Mouse (Mus musculus): ENCODE data around the gene Epb41l5.
A peak's percentile ranks its signal among the peaks of the same experiment; 100 is the strongest.

Epb41l5 gene

GRCm38 (mm10) chr1:119596954-119597480 is 51.8 kb downstream of the Epb41l5 start:
- no peak for DNase-seq (ENCODE audit: low read depth, low spot score)

DNA sequence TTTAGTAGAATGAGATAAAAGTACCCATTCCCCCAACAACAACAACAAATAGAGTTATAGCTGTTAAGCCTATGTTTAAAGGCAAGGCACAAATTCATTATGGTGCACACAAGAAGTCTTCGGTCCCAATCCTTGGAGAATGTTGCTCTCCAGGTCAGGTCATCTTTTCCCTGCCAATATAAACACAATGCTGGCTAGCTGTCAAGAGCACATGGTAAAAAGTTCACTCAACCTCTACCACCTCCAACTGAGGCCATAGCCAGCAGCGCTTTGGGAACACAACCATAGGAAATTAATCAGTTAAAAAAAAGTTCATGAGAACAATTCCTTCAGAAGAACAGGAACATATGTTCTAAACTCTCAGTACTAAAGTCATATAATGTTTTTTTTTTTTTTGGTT is 58.8 kb downstream of the Epb41l5 start:
- DNase-seq (ENCODE audit: low read depth, low spot score), result peak; percentile 3

DNA sequence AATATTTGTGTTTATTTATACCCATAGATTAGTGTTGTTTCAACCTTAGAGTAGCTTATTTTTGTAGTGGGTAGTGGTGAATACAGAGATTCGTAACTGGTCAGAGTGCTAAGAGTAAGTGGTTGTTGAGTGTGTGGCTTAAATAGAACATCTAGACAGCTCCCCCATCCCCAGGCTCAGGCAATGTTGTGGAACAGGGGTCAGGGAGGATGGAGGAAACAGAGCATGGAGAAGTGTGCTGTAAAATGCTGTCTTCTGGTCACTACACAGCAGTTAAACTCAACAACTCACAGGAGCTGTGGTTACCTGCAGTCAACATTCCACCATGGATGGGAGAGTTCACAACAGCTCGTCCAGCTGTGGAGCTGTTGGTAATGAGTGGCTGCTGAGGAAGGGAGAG is 63.8 kb downstream of the Epb41l5 start:
- no peak for DNase-seq (ENCODE audit: low read depth, low spot score)

DNA sequence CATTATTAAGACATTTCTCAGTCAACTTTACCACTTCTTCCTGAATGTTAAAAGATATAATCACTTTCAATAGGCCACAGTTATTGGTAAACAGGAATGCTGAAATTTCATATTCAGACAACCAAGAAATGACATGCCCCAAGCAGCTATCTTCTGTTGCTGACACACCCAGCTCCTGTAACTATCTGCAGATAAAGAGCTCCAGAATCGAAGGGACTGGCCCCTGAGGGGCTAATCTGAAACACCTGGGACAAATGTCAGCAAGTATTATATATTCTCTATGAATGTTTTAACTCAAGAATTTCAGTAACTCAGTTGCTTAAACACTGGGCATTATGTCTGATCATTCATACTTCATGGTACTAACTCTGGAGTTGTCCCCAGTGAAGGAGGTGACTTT is 78.7 kb downstream of the Epb41l5 start:
- no peak for DNase-seq (ENCODE audit: low read depth, low spot score)

DNA sequence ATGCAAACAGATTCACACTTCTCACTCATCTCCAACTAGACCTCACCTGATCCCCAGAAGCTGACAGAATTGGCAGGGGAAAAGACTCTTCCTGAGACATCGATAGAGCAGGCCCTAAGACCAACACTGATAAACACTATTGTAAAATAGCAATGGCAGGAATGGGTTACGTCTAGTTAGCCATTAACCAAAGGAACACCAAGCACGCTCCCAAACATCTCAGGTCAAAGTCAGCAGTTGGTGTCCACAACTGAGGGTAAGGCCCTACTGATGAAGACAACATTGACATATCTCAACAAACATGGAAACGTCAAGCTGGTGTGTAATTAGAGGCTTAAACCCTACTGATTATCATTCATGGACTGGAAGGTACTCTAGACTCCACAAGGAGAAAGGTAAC is 83.3 kb downstream of the Epb41l5 start:
- DNase-seq (ENCODE audit: low read depth, low spot score), result no peak

DNA sequence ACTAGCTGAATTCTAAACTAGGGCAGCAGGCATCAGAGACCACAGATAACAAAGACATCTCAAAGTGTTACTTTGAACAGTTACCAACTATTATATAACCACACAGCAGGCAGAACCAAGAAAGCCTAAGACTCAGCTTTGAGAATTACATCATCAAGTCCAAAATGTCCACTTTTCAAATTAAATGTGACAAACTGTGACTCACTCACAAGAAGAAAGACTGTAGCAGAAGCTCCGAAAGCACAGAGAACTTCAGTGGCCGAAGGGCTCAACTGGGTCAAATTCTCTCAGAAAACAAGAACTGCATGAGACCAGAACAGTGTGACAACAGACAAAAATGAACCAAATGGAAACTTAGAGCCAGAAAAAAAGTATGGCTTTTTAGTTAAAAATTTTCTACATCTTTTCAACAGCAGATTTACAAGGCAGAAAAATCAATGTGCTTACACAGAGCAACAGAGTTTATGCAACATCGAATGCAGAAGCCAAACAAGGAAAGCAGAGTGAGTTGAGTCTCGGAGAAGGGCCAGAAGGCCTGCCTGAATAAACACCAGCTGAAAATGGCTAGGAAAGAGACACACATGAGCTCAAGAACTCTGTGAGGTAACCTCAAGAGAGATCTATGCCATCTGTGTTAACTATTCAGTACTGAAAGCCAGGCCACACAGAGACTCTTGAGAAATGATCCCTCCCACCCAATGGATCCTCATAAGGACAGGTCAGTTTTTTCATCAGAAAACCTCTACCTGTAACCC is 91.0 kb downstream of the Epb41l5 start:
- DNase-seq (ENCODE audit: low read depth, low spot score), result no peak

- no peak for DNase-seq (ENCODE audit: low read depth, low spot score)
Observed at GRCm38 (mm10) chr1:119555651-119556050, 93.1 kb downstream of the Epb41l5 start.

DNA sequence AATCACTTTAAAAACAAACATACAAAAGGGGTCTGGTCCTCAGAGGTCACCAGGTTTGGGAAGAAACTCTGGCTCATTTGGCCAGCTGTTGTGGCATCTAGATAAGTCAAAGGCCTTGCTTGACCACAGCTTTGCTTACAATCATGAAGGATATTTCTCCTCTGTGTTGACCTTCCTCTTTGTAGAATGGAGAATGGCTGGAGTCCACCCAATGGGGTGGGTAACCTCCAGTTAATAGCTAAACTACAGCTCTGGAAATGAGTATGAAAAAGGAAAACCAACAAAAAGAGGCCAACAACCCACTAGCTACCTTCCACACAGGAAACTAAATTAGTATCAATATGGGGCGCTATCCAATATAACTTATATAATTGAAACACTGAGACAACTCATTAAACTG is 97.1 kb downstream of the Epb41l5 start:
- DNase-seq (ENCODE audit: low read depth, low spot score), result no peak

DNA sequence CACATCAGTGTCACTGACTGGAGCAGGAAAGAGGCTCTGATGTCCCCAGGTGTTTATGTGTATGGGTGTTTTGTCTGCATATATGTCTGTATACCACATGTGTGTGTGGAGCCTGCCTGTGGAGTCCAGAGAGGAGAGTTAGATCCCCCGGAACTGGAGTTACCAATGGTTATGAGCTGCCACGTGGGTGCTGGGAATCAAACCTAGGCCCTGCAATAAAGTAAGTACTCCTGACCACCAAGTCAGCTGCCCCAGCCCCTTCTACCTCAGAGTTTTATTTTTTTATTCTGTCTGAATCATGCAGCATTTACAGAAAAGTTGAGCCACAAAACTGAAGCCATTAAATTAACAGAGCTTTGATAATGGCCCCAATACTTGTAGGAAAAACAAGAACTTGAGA is 98.7 kb downstream of the Epb41l5 start:
- no peak for DNase-seq (ENCODE audit: low read depth, low spot score)

DNA sequence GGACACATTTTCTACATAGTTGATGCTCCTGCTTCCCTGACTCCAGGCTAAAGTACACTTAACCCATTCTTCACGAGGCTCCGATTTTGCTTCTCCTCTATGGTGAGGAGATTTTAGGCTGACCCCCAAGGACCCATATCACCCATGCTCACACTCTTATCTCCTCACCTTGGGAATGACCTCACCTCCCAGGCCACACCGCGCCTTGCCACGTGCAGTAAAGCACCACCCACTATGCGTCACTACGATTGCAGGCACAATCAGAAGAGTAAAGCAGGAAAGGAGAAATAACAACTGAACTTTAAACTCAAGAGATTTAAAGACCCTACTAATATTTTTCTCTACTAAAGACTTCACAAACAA is 99.5 kb downstream of the Epb41l5 start:
- no peak for DNase-seq (ENCODE audit: low read depth, low spot score)

- peak; percentile 88 for DNase-seq (ENCODE audit: low read depth, low spot score)
Observed at GRCm38 (mm10) chr1:119548668-119549326, 100.0 kb downstream of the Epb41l5 start.

DNA sequence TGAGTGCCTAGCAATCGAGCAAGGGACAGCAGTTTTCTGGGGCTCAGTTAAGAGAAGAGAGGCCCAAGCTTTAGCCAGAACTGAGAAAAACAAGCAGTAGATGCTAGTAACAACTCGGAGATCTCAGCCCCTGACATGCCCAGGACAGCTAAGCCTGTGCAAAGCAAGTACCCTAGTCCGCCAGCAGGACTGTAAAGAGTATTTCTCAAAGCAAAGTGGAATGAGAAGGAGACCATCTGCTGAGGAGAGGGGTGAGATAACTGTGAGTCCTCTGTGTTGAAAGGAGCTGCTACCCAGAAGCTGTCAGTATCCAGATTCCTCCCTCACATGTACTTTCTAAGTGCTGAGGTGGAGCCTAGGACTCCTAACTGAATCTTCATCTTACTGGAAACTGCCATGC is 102.3 kb downstream of the Epb41l5 start:
- DNase-seq (ENCODE audit: low read depth, low spot score), result no peak

DNA sequence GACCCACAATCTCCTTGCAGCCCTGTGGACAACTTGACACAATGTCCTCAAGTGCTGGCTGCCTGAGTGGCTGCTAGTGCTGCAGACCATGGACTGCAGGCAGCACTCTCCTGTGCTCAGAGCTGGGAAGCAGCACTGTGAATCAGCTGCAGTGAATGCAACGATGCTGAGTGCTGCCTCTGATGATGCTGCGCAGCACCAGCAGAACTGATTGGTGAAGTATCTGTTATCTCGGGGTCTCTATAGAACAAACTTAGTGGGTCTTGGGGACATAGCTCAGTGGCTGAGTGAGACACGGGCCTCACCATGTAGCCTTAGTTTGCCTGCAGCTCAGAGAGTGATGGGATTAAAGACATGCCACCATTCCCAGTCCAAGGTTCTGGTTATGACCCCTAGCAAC is 103.1 kb downstream of the Epb41l5 start:
- no peak for DNase-seq (ENCODE audit: low read depth, low spot score)

DNA sequence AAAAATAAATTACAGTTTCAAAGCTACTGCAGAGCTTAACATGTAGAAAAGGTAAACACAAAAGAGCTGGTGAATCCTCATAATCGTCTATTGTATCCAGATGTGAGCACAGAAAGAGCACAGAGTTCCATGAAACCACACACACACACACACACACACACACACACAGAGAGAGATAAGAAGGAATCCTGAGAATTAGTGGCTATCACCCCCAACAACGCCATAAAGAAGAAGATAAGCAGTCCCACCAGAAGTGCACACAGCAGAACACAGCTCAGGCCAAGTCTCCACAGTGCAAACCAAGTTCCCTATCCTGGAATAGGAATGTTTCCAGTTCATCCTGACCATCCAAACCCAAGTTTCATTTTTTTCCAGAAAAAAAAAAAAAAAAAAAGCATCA is 103.6 kb downstream of the Epb41l5 start:
- no peak for DNase-seq (ENCODE audit: low read depth, low spot score)

DNA sequence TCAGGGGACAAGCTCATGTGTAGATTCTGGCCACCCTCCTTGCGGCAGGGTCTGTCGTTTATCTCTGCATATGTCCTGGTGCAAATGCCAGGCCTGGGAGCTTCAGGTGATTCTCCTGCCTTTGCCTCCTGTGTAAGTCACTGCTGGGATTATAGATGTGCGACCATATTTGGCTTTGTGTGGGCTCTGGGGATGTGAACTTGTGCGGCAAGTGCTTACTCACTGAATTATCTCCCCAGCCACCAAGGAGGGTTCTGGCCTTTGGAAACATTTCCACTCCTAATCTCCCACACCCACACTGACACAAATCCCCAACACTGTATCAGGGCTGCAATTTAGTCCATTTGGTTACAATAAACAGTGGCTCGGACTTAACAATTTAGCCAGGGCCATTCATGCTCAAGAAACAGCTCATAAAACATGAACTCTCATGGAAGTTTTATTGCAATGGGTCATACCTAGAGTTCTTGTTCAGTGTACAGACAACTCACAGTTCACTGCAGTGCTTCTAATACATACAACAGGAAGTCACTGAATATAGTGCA is 104.1 kb downstream of the Epb41l5 start:
- no peak for DNase-seq (ENCODE audit: low read depth, low spot score)

- DNase-seq (ENCODE audit: low read depth, low spot score), result no peak
Observed at GRCm38 (mm10) chr1:119543316-119543715, 105.5 kb downstream of the Epb41l5 start.

DNA sequence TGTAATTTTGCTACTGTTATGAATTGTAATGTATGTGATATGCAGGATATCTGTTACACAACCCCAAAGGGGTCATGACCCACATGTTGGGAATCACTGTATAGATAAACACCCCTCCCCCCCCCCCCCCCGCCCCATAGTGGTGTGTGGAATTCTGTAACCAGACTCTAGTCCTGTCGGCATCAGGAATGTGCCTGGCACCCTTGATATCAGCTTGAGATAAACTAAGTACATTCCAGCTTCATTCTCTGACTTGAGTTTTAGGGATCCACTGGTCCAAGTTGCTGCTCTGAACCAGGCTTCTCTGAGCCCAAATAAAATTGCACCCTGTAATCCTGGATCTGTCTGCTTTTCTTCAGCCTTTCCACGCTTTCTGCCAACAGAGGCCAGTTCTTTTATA is 107.2 kb downstream of the Epb41l5 start:
- DNase-seq (ENCODE audit: low read depth, low spot score), result no peak

DNA sequence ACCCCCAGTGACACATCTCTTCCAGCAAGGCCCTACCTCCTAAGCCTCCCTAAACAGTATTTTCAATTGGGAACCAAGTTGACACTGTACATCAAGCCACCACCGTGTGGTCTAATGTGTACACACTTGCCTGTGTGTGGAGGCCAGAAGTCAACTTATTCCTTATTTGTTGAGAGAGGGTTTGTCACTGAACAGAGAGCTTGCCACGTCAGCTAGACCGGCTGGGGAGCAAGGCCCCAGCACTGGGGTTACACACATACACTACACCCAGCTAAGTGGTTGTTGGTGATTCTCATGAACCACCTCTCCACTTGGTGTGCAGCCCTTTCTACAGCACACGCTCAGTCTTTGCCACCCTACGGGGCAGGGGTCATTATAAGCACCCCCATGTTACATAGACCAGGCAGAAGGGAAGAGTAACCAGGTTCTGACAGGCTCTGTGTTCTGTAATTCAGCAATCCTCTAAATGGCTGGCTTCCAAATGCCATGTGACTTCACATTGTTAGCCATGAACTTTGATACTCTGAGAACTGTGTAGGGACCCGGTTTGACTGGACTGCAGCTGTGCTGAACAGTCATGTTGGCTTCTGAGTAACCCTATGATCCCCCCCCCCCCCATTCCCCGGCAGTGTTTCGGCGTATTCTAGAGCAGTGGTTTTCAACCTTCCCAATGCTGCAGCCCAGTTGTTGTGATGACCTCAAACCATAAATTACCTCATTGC is 107.8 kb downstream of the Epb41l5 start:
- no peak for DNase-seq (ENCODE audit: low read depth, low spot score)

- DNase-seq (ENCODE audit: low read depth, low spot score), result no peak
Observed at GRCm38 (mm10) chr1:119539252-119539651, 109.5 kb downstream of the Epb41l5 start.

DNA sequence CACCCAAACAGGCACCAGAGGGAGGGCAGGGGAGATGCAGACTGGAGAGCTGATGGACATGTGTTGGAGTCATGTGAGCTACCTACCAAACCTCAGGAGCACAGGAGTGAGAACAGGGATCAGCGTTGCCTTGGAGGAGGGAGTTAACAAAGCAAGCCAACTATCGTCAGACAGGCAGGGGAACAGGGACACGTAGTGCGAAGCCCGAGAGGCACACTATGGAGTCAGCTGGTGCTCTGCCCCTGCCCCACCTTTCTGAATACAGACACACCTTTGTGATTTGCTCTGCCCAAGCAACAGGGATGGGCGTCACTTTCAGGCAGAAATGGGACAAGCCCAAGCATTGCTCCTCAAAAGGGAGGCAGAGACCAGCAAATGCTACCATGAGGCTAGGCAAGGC is 111.1 kb downstream of the Epb41l5 start:
- DNase-seq (ENCODE audit: low read depth, low spot score), result no peak

GRCm38 (mm10) chr1:119536122-119536521 is 112.7 kb downstream of the Epb41l5 start:
- peak; percentile 18 for DNase-seq (ENCODE audit: low read depth, low spot score)

DNA sequence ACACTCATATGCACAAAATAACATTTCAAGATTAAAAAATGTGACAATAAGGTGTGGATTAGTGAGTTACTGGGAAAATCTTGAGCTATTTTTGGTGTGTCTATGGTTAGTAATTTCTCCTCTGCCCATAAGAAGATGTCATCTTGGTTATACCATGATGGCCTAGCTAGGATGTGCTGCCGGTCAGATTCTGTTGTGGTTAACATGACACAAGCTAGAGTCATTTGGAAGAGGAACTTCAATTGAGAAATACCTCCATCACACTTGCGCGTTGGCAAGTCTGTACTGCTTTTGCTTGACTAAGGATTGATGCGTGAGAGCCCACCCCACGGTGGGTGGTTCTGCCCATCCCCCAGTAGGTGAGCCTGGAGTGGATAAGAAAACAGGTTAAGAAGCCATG is 114.5 kb downstream of the Epb41l5 start:
- no peak for DNase-seq (ENCODE audit: low read depth, low spot score)
